Mouse (Mus musculus) activated CD4-positive, CD25-positive, alpha-beta regulatory T cell, adult 4 months (primary cell): ENCODE data around the gene Med12l. TPM values are rescaled to one million over a fixed set of nuclear protein-coding genes. Genes with fewer than 3 reads are reported as not detected.

Experiments used
- ATAC-seq: one replicate; pipeline ENCODE4 v1.8.0; 2017
- polyA plus RNA-seq, 2 experiments: library from polyadenylated mRNA; unstranded; fragments of 100-300 nt; shearing (Covaris generic); gene quantifications; one replicate each; pipeline ENCODE4 v1.2.1; 2017

Gene Med12l
- polyA plus RNA-seq, 2 experiments from 2014 or later: 0.11 to 0.53 TPM

DNA sequence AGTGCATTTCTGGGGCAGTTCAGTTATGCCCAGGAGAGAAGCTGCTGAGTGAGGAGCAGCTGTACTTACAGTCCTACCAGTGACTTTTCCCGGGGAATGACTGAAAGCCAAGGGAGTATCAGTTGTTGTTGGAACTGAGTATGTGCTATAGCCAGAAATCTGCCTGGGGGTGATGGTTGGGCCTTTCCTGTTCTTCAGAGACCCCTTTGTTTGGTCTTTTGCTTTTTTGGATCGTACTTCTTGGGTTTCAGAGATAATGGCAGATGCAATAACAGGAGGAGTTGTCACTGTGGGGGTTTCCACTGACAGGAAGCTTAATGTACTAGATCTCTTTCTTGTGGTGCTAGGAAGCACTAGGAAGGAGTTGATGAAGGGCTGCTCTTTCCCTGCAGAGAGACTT lies 322.9 kb downstream of the Med12l start:
- no peak for ATAC-seq

DNA sequence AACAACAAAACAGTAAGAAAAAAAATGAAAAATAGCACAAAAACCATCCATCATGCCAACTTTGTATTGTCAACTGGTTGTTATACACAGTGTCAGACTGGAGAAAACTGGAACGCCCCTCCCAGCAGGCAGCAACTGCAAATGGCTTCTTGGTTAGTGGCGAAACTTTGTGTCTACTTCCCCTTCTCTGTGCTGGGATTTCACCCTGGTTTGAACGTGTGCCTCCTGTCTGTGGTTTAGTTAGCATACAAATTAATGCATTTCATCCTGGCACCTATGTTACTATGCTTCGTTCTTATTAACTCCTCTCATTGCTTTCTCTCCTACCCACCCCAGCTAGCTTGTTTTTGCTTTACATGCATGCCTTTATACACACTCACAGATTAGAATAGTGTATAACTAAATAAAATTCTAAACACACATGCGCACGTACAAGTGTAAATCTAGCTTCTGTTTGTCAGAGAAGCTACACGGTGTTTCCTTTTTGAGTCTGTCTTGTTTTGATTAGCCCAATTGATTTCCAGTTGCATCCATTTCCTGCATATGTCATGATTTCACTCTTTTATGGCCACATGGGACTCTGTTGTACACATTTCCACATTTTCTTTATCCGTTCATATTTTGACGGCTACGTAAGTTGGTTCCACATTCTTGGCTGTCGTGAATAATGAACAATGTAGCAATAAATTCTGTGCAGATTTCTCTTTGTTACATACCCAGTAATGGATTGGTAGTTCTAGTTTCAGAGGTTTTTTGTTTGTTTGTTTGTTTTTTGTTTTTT lies 336.2 kb downstream of the Med12l start:
- ATAC-seq: no peak

DNA sequence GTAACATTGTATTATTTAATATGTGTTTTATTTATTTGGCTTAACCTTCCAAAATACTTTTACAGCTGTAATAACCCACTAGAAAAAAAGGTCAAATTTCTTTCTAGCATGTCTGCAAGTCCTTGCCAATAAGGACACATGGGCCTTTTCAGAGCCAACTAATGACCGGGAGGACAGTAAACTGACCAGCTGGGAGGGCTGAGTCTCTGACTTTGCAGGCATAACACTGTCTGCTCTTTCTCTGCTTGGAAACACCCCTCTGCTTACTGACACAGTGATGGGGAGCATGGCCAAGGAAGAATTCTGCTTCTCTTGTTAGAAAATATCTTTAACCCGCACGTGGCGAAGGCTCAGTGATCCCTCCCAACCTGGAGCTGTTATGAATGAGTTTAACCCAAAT lies 337.4 kb downstream of the Med12l start:
- no peak for ATAC-seq

DNA sequence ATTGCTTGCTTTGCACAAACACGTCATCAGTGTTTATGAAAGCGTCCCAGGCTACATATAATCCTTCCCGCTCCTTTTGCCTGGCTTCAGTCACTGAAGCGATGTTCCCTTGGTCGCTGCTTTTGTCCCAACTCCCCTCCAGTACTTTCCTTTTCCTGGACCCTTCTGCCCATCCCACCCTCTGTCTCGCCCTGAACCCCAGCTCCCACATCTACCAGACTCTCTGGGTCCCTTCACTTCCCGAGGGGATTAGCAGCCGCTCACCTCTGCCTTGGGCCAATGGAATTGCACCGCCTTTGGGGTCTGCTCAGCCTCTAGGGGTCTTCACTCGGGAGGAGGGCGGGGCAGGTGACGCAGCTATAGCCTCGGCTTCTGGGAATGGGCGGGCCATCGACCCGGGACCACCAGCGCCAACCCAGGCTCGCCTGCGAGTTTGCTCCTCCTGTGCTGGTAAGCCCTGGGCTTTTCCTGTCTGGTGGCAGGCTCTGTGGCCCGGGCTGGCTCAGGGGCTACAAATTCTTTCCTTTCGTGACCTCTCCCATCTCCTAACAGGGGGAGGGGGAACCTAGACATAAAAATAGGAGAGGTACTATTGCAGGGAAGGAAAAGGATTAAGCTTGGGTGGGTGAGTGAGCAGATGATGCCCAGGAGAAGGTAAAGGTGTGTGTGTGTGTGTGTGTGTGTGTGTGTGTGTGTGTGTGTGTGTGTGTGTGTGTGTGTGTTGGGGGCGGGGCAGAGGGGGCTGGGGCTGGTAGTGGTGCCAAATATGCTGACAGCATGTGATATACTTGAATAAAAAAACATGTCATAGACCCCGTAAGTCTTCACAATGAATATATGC lies 338.7 kb downstream of the Med12l start, which contains the start of gene Igsf10:
Gene Igsf10, minus strand, starts transcription at position 330 of the 841 bp plus-strand sequence.
- no peak for ATAC-seq

DNA sequence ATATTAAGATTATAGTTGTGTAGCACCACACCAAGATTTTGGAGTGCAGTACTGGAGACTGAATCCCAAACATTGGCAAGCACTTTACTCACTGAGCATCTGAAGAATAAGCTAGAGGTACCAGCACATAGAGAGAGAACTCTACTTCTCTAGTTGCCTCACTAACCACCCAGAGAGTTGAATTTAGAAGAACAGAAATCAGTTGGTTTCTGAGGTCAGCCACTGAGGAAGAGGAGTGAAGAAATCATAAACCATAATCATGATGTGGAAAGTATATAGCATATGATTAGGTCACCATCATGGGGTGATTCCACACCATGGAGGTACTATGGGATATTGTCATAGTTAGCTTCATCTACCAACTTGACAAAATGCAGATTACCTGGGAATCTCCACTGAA lies 346.1 kb downstream of the Med12l start:
- no peak for ATAC-seq

DNA sequence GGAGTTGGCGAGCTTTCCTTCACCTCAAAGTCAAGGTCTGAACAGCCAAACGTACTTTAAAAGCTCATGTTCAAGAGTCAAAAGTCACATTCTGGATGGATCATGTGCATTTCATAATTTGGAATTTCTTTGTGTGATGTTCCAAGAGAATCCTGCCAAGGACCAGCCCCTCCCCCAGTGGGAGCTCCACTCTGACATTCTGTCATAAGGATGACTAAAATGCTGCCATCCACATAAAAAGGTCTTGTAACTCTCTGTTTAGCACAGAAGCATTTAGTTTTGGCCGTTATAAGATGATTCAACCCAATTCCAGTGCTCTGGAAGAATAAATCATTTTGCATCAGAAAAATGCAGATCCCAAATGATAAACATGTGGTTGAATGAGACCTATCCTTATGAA lies 348.5 kb downstream of the Med12l start:
- no peak for ATAC-seq

DNA sequence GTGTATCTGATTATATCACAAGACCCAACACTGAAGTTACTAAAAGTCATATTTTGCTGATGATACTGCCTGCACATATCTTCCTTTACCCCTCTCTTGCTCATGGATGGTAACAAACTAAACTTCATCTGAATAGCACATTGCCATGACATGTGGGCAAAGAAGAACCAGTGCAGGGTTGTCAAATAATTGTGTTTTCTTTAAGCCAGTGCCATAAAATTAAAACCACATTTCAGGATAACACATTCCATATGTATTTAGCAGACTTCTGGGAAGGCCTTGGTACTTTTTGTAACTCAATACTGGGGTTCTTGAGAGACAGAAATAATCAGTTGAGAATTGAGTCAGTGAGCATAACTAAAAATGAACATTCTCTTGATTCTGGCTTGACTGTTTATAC lies 354.5 kb downstream of the Med12l start:
- no peak for ATAC-seq

DNA sequence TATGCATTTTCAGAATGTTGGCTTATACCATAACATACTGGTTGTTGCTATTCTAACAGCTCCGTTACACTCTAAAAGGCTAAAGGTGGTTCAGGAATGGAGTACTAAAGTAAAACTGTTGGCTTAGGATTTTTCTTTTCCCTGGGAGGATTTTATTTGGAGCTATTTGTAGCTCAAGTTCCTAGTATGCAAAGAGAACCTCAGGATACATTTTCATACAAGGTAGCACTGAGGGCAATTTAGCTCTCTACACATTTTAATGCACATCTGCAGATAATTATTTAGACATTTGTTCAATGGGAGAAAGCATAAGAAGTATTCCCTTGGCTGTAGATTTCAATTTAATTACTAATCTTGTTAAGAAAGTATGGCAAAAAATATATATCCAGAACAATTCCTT lies 356.3 kb downstream of the Med12l start:
- no peak for ATAC-seq

Other genes with a start within 250 kb of the Med12l start
- not detected for gene Mindy4b-ps, start 183.5 kb upstream of the Med12l start, polyA plus RNA-seq
- gene Clrn1, start 120.5 kb upstream of the Med12l start, polyA plus RNA-seq: not detected
- 10 to 100 TPM; 58.4 to 74.6 TPM for gene Gpr171, start 96.0 kb downstream of the Med12l start, polyA plus RNA-seq
- 1 to 10 TPM; 5.0 to 5.1 TPM for gene P2ry14, start 147.8 kb downstream of the Med12l start, polyA plus RNA-seq
- not detected for gene Gpr87, start 189.3 kb downstream of the Med12l start, polyA plus RNA-seq
- gene P2ry13, start 205.1 kb downstream of the Med12l start, polyA plus RNA-seq: under 1 TPM; 0.18 to 0.44 TPM